In genomic region chr17:32890852-32891238, GRCm38 (mm10) we compare ENCODE assay signal across 8 mouse cellular contexts. TPM values are rescaled to one million over a fixed set of nuclear protein-coding genes. Genes with fewer than 3 reads are reported as not detected.
A peak's percentile ranks its signal among the peaks of the same experiment; 100 is the strongest.
DNase-seq lines count a peak whose midpoint lies in the region; ATAC-seq and TF ChIP-seq lines count a peak whose summit lies in the region.

No protein-coding gene starts in this region.

- H3K4me2 ChIP-seq in lung, postnatal 0 days (replicated peaks; ENCODE audit: low read depth, low read length), result peak overlapping the region; percentile 70
- peak overlapping the region; percentile 69 for H3K4me2 ChIP-seq in limb, embryonic 15.5 days
- peak overlapping the region; percentile 56 for H3K4me2 ChIP-seq in stomach, embryonic 14.5 days (replicated peaks; ENCODE audit: low read depth, low read length)

- H3K4me1 ChIP-seq in lung, postnatal 0 days (ENCODE audit: insufficient read depth, low read depth, low read length), result peaks cover 7% of the 10 kb centered on the region; the same call in 1 of the 2 replicates
- peaks cover 21% of the 10 kb centered on the region for H3K4me1 ChIP-seq in forebrain, embryonic 10.5 days
- peaks cover 12% of the 10 kb centered on the region for H3K4me1 ChIP-seq in limb, embryonic 15.5 days
- H3K4me1 ChIP-seq in stomach, embryonic 14.5 days (ENCODE audit: control insufficient read depth, insufficient read depth, low read length), result peaks cover 6% of the 10 kb centered on the region; the same call in 1 of the 2 replicates

- 0 out of 2 replicates have a peak, but pooled peaks have one; percentile 4 for ATAC-seq in lung, postnatal 0 days
- no peak for ATAC-seq in limb, embryonic 15.5 days (ENCODE audit: insufficient number of reproducible peaks, low FRiP score, low TSS enrichment, low read depth)
- peak; percentile 56; the same call in 1 of the 2 replicates for ATAC-seq in stomach, embryonic 14.5 days (ENCODE audit: insufficient number of reproducible peaks, insufficient read depth, low FRiP score, low read depth)

- WGBS in lung, postnatal 0 days, result 5% methylated on average over 11 of the region's 11 CpGs
- WGBS in forebrain, embryonic 10.5 days, result 6% methylated on average over 11 of the region's 11 CpGs
- WGBS in limb, embryonic 15.5 days, result 1% methylated on average over 11 of the region's 11 CpGs
- WGBS in stomach, embryonic 14.5 days, result 2% methylated on average over 11 of the region's 11 CpGs

- no peak for TF ChIP-seq EP300 in lung, postnatal 0 days (IDR thresholded peaks at IDR 0.05)

- peak overlapping the region; percentile 63 for H3K9ac ChIP-seq in lung, postnatal 0 days (replicated peaks; ENCODE audit: low read depth)
- peak overlapping the region; percentile 70 for H3K9ac ChIP-seq in limb, embryonic 15.5 days
- H3K9ac ChIP-seq in stomach, embryonic 14.5 days (replicated peaks; ENCODE audit: low read depth, low read length), result peak overlapping the region; percentile 39

- H3K4me3 ChIP-seq in lung, postnatal 0 days (ENCODE audit: low read depth, low read length), result peak overlapping the region; percentile 63
- H3K4me3 ChIP-seq in forebrain, embryonic 10.5 days, result peak overlapping the region; percentile 80
- peak overlapping the region; percentile 76 for H3K4me3 ChIP-seq in limb, embryonic 15.5 days
- H3K4me3 ChIP-seq in stomach, embryonic 14.5 days (ENCODE audit: low read depth, low read length), result peak overlapping the region; percentile 42

- no peak for TF ChIP-seq CTCF in lung, postnatal 0 days (IDR thresholded peaks at IDR 0.05)

- H3K36me3 ChIP-seq in lung, postnatal 0 days (ENCODE audit: insufficient read depth, low read length), result no peaks in the 10 kb centered on the region
- peaks cover 25% of the 10 kb centered on the region for H3K36me3 ChIP-seq in forebrain, embryonic 10.5 days (replicated peaks)
- peaks cover 9% of the 10 kb centered on the region; the same call in 1 of the 2 replicates for H3K36me3 ChIP-seq in limb, embryonic 15.5 days
- H3K36me3 ChIP-seq in stomach, embryonic 14.5 days (ENCODE audit: control insufficient read depth, insufficient read depth, low read length), result no peaks in the 10 kb centered on the region

- peak overlapping the region; percentile 47 for H3K27ac ChIP-seq in lung, postnatal 0 days (ENCODE audit: low read length)
- peak overlapping the region; percentile 90 for H3K27ac ChIP-seq in forebrain, embryonic 10.5 days
- peak overlapping the region; percentile 88 for H3K27ac ChIP-seq in limb, embryonic 15.5 days
- H3K27ac ChIP-seq in stomach, embryonic 14.5 days (ENCODE audit: low read length), result peak overlapping the region; percentile 29; the same call in 1 of the 2 replicates

- no peaks in the 10 kb centered on the region for H3K27me3 ChIP-seq in lung, postnatal 0 days (replicated peaks; ENCODE audit: insufficient read depth, low read length)
- H3K27me3 ChIP-seq in forebrain, embryonic 10.5 days (ENCODE audit: poor library complexity, severe bottlenecking), result no peaks in the 10 kb centered on the region
- no peaks in the 10 kb centered on the region for H3K27me3 ChIP-seq in limb, embryonic 15.5 days
- H3K27me3 ChIP-seq in stomach, embryonic 14.5 days (ENCODE audit: control insufficient read depth, insufficient read depth, low read length), result no peaks in the 10 kb centered on the region

- DNase-seq in lung, postnatal 0 days (ENCODE audit: low spot score), result no peak
- DNase-seq in lung, postnatal 10 days, result no peak
- DNase-seq in forebrain, embryonic 10.5 days (ENCODE audit: extremely low spot score, low spot score), result no peak
- DNase-seq in layer of hippocampus, adult 18-20 months (ENCODE audit: low spot score in 2 of 2), result no peak
- no peak for DNase-seq in cerebellum, adult 9-11 months
- no peak for DNase-seq in right cerebral cortex, adult 18-20 months

- H3K9me3 ChIP-seq in lung, postnatal 0 days (ENCODE audit: low read length), result no peaks in the 10 kb centered on the region
- no peaks in the 10 kb centered on the region for H3K9me3 ChIP-seq in forebrain, embryonic 10.5 days
- no peaks in the 10 kb centered on the region for H3K9me3 ChIP-seq in limb, embryonic 15.5 days
- no peaks in the 10 kb centered on the region for H3K9me3 ChIP-seq in stomach, embryonic 14.5 days (ENCODE audit: control insufficient read depth, low read depth, low read length)

RNA-seq across cellular contexts. Expression of gene Zfp870, which starts 0.6 kb away (rescaled TPM):
- 3.9 and 4.9 TPM in 2 replicates for polyA plus RNA-seq in lung, postnatal 0 days (2015; fragmentation: Nextera tagmentation; extraction: Ambion mirVana)
- polyA plus RNA-seq in forebrain, embryonic 10.5 days (2016; fragmentation: Nextera tagmentation; extraction: Ambion mirVana), result 7.4 and 8.6 TPM in 2 replicates
- polyA plus RNA-seq in limb, embryonic 15.5 days (2015; fragmentation: Nextera tagmentation; extraction: Ambion mirVana), result 7.5 and 8.5 TPM in 2 replicates
- polyA plus RNA-seq in stomach, embryonic 14.5 days (2014; fragmentation: Nextera tagmentation; extraction: Ambion mirVana), result 6.0 and 8.7 TPM in 2 replicates
- 10 to 100 TPM in 1 of 2 experiments, 1 to 10 TPM in 1; 9.9 to 11.1 TPM for total RNA-seq in layer of hippocampus, adult 18-20 months (2021)

RNA-seq across cellular contexts. Expression of gene Cyp4f14, which starts 26.3 kb away (rescaled TPM):
- not detected in 2 replicates for polyA plus RNA-seq in lung, postnatal 0 days (2015; fragmentation: Nextera tagmentation; extraction: Ambion mirVana)
- polyA plus RNA-seq in forebrain, embryonic 10.5 days (2016; fragmentation: Nextera tagmentation; extraction: Ambion mirVana), result not detected in 2 replicates
- not detected in 2 replicates for polyA plus RNA-seq in limb, embryonic 15.5 days (2015; fragmentation: Nextera tagmentation; extraction: Ambion mirVana)
- not detected in 2 replicates for polyA plus RNA-seq in stomach, embryonic 14.5 days (2014; fragmentation: Nextera tagmentation; extraction: Ambion mirVana)
- total RNA-seq in layer of hippocampus, adult 18-20 months (2021), result 1 to 10 TPM; 4.3 to 5.5 TPM

RNA-seq across cellular contexts. Expression of gene Cyp4f13, which starts 56.4 kb away (rescaled TPM):
- polyA plus RNA-seq in lung, postnatal 0 days (2015; fragmentation: Nextera tagmentation; extraction: Ambion mirVana), result 20.8 and 22.0 TPM in 2 replicates
- polyA plus RNA-seq in forebrain, embryonic 10.5 days (2016; fragmentation: Nextera tagmentation; extraction: Ambion mirVana), result 1.8 and 1.9 TPM in 2 replicates
- polyA plus RNA-seq in limb, embryonic 15.5 days (2015; fragmentation: Nextera tagmentation; extraction: Ambion mirVana), result 14.2 and 14.8 TPM in 2 replicates
- 12.3 and 18.8 TPM in 2 replicates for polyA plus RNA-seq in stomach, embryonic 14.5 days (2014; fragmentation: Nextera tagmentation; extraction: Ambion mirVana)
- 10 to 100 TPM; 20.9 to 23.1 TPM for total RNA-seq in layer of hippocampus, adult 18-20 months (2021)

Comparison
In these comparisons a context has a peak if more than half of its experiments do, and no peak if none do; other contexts are left out.
1. H3K27ac ChIP-seq: peak in every context shown above with its lines; median percentile 90 in forebrain, embryonic 10.5 days; 88 in limb, embryonic 15.5 days; 47 in lung, postnatal 0 days; 29 in stomach, embryonic 14.5 days.